Mouse (Mus musculus) stomach, postnatal 0 days (tissue): ENCODE data around the gene Sh3pxd2b. TPM values are rescaled to one million over a fixed set of nuclear protein-coding genes. Genes with fewer than 3 reads are reported as not detected.
A peak's percentile ranks its signal among the peaks of the same experiment; 100 is the strongest.
"Not testable (repeated sequence)": the region's sequence is repeated elsewhere in the genome, so short reads cannot be mapped to it uniquely, and the experiment has no call there.

Source experiments
- ATAC-seq: fragments of 200-750 bp; cut with Nextera tagmentation; 2 replicates; pipeline ENCODE4 v1.8.0; 2017; ENCODE audit not compliant: low FRiP score, low TSS enrichment
- DNase-seq: peaks from one replicate; pipeline ENCODE4 v3.0.0-alpha.2; 2016; ENCODE audit warnings: low spot score
- H3K27ac ChIP-seq: fragments of 300-500 bp; sonication (generic); replicated peaks from 2 replicates; pipeline ENCODE4 v1.5.1; 2014; ENCODE audit warnings: mild to moderate bottlenecking, control low read depth
- H3K27me3 ChIP-seq: fragments of 300-500 bp; sonication (generic); 2 replicates; pipeline ENCODE4 v1.6.1; 2014; ENCODE audit warnings: low read length; ENCODE audit not compliant: control insufficient read depth, insufficient read depth
- H3K36me3 ChIP-seq: fragments of 300-500 bp; sonication (generic); 2 replicates; pipeline ENCODE4 v1.6.1; 2014; ENCODE audit warnings: low read length, mixed read lengths; ENCODE audit not compliant: control insufficient read depth, insufficient read depth
- H3K4me1 ChIP-seq: fragments of 300-500 bp; sonication (generic); replicated peaks from 2 replicates; pipeline ENCODE4 v1.6.1; 2014; ENCODE audit warnings: antibody characterized with exemption; ENCODE audit not compliant: control insufficient read depth, insufficient read depth
- H3K4me2 ChIP-seq: fragments of 300-500 bp; sonication (generic); replicated peaks from 2 replicates; pipeline ENCODE4 v1.6.1; 2014; ENCODE audit warnings: low read depth, mild to moderate bottlenecking, control low read depth, moderate library complexity
- H3K4me3 ChIP-seq: fragments of 300-500 bp; sonication (generic); 2 replicates; pipeline ENCODE4 v1.5.1; 2014; ENCODE audit warnings: low read depth, low read length, control low read depth
- H3K9ac ChIP-seq: fragments of 300-500 bp; sonication (generic); 2 replicates; pipeline ENCODE4 v1.6.1; 2014; ENCODE audit warnings: mild to moderate bottlenecking, low read length, control low read depth, mixed read lengths
- H3K9me3 ChIP-seq: fragments of 300-500 bp; sonication (generic); 2 replicates; pipeline ENCODE4 v1.6.1; 2016; ENCODE audit warnings: low read length; ENCODE audit not compliant: control insufficient read depth
- CTCF ChIP-seq: IDR thresholded peaks from 2 replicates; pipeline ENCODE4 v1.5.1; 2016; ENCODE audit warnings: antibody characterized with exemption, low read depth, mild to moderate bottlenecking, moderate library complexity
- EP300 ChIP-seq: optimal IDR thresholded peaks from 2 replicates; pipeline ENCODE3; 2016; ENCODE audit warnings: antibody characterized with exemption
- WGBS: fragments of 180-500 bp; shearing (Covaris S2); extraction: QIAGEN DNeasy Blood & Tissue Kit; methylation state at CpG from one replicate; pipeline ENCODE4 v1.1.7; 2014; 5-methylcytosine and 5-hydroxymethylcytosine counted together
- polyA plus RNA-seq: library from polyadenylated mRNA; unstranded; fragments of >200 nt; fragmentation: Nextera tagmentation; extraction: Ambion mirVana; gene quantifications from 2 replicates; pipeline ENCODE4 v1.2.1, GENCODE M21; 2015

Sh3pxd2b gene
- polyA plus RNA-seq: 4.8 and 5.0 TPM in 2 replicates

DNA sequence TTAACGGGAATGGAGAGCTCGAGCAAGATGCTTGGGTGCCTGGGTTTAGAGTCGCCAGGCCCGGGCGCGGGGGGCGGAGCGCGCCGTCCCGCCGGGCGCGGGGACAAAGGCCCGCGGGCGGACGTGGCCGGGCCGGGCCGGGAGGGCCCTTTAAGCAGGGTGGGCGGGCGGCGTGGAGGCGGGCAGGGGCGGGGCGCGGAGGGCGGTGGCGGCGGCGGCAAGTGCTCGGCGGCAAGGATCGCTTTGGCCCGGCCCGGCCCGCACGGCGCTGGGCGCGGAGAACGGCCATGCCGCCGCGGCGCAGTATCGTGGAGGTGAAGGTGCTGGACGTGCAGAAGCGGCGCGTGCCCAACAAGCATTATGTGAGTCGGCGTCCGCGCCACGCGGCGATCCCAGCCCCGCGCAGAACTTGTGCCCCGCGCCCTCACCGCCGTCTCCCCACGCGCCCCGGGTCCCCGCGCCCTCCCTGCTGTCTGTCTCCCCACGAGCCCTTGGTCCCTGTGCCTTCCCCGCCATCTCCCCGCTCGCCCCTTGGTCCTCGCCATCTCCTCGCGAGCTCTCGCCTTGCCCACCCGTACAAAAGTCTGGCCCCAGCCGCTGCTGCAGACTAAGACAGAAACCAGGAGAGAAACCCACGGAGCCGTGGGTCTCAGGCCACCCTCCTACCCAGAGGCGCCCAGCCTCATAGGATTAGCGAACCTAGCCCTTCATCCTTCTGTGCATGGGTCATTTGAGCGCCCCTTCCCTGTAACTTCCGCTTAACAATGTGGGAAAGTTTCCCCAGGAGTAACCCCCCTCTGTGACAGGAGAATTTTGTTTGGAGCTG is at the start of gene Sh3pxd2b:
Gene Sh3pxd2b, plus strand, starts transcription at position 214 of the 826 bp plus-strand sequence.
- WGBS: under 1% methylated on average over 44 of the region's 86 CpGs
- Histone ChIP-seq H3K9ac (peak within 1 kb of the TSS; percentile 90), H3K4me3 (peak within 1 kb of the TSS; percentile 86), H3K36me3 (0 out of 2 replicates have a peak, but pooled peaks cover 4% of the 10 kb centered on the region), H3K4me2 (peak within 1 kb of the TSS; percentile 88), H3K27ac (peak within 1 kb of the TSS; percentile 88), H3K4me1 (peaks cover 6% of the 10 kb centered on the region), H3K27me3 (no peaks in the 10 kb centered on the region), H3K9me3 (no peaks in the 10 kb centered on the region)
- DNase-seq: peak; percentile 87
- peak; percentile 63 for ATAC-seq
- TF ChIP-seq EP300: no peak

DNA sequence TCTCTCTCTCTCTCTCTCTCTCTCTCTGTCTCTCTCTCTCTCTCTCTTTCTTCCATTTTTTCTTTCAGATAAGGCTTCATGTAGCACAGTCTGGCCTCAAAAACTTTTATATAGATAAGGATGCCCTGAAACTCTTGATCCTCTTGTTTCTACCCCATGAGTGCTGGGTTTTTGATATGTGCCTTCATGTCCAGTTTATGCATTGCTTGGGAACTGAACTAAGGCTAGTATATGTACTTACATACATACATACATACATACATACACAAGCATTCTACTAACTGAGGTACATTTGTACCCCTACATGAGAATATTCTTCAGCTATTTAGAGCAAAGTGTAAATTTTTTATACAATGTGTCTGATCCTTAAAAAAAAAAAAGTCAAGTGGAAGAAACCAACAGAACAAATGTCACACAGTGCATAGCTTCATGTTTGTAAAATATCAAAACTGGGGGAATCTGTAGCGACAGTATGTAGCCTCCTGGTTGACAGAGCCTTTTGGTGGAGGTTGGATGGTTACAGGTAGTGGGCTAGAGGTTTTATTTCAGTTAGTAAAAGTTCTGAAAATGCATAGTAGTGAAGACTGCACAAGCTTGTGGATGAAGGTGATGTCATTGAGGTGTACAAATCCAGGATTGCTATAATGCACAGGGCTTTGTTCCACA is 49.6 kb upstream of the Sh3pxd2b start:
- Histone ChIP-seq H3K27me3 (no peaks in the 10 kb centered on the region), H3K4me3 (no peak overlapping the region), H3K4me1 (no peaks in the 10 kb centered on the region), H3K27ac (no peak overlapping the region), H3K9ac (no peak overlapping the region), H3K9me3 (no peaks in the 10 kb centered on the region), H3K36me3 (no peaks in the 10 kb centered on the region), H3K4me2 (no peak overlapping the region)
- no peak for DNase-seq
- WGBS: 82% methylated on average over 1 of the region's 1 CpGs
- no peak for TF ChIP-seq EP300
- ATAC-seq: no peak

DNA sequence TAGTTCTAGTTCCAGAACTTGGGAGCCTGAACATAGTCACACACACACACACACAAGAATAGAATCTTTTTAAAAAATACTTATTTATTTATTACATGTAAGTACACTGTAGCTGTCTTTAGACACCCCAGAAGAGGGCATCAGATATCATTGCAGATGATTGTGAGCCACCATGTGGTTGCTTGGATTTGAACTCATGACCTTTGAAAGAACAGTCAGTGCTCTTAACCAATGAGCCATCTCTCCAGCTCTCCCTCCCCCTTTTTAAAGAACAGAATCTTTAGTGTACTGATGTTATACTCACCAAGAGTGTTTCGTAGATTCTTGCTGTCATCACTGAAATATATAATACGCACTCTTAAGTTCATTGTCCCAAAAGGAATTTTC is 49.1 kb upstream of the Sh3pxd2b start:
- DNase-seq: no peak

DNA sequence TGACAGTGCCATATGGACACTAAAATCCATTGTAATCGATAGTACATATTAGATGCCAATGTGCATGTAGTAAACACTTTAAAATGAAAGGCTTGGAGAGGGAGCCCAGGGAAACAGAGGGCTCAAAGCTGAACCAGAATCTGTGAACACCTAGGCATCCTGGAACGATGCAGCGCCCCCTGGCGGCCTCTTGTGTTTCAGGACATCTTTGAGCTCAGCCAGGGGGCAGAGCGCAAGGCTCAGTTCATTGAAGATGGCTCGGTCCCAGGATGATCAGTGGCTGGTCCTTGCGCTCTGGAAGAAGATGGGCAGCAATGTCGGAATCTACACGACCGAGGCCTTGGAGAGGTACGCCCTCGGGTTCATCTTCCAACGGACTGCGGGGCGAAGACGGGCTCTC is 47.8 kb upstream of the Sh3pxd2b start, which contains the start of gene Hbq1a:
Gene Hbq1a, plus strand, starts transcription at position 205 of the 400 bp plus-strand sequence.
- TF ChIP-seq CTCF: peak; percentile 87
- H3K9me3 ChIP-seq, H3K27me3 ChIP-seq, H3K9ac ChIP-seq, H3K36me3 ChIP-seq, H3K4me1 ChIP-seq, H3K27ac ChIP-seq, H3K4me3 ChIP-seq: not testable (repeated sequence)
- peak within 1 kb of the TSS; percentile 27; the same call in 1 of the 2 replicates for H3K4me2 ChIP-seq
- peak; percentile 48 for DNase-seq
- WGBS: 9% methylated on average over 16 of the region's 16 CpGs
- peak; percentile 62 for ATAC-seq

More for the DNA sequence above, 49.1 kb upstream of the Sh3pxd2b start:
- no peak for ATAC-seq
- Histone ChIP-seq H3K27ac (no peak overlapping the region), H3K27me3 (no peaks in the 10 kb centered on the region), H3K4me2 (no peak overlapping the region), H3K36me3 (no peaks in the 10 kb centered on the region), H3K4me1 (no peaks in the 10 kb centered on the region), H3K9ac (no peak overlapping the region), H3K4me3 (no peak overlapping the region), H3K9me3 (no peaks in the 10 kb centered on the region)
- WGBS: 93% methylated on average over 2 of the region's 2 CpGs
- no peak for TF ChIP-seq CTCF
- no peak for TF ChIP-seq EP300

DNA sequence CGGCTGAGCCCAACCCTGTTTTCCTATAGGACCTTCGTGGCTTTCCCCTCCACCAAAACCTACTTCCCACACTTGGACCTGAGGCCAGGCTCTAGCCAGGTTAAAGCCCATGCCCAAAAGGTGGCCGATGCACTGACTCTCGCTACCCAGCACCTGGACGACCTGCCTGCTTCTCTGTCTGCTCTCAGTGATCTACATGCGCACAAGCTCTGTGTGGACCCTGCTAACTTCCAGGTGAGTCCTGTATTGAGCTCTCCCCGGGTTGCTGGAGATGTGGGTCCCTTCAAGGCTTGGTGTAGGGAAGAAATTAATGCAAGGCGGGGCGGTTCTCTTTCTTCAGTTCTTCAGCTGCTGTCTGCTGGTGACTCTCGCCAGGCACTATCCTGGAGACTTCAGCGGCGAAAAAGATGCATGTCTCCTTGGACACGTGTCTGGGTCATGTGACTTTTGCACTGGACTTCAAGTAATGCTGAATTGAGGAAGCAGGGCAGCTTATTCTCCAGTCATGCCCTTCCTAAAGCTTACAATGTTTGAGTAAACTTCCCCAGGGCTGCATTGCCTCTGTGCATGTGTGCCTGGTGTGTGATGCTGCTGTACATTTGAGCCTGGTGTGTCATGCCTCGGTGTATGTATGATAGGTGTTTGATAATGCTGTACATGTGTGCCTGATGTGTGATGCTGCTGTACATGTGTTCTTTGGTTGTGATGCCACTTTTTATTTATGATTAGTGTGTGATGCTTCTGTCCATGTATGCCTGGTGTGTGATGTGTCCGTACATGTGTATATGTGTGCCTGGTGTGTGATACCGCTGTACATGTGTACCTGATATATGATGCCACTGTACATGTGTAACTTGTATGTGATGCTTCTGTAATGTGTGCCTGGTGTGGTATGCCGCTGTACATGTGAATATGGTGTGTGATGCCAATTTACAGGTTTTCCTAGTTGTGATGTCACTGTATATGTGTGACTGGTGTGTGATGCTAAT is 47.0 kb upstream of the Sh3pxd2b start:
- Histone ChIP-seq H3K9me3 (no peaks in the 10 kb centered on the region), H3K4me3 (no peak overlapping the region), H3K27me3 (no peaks in the 10 kb centered on the region), H3K36me3 (no peaks in the 10 kb centered on the region), H3K4me1 (no peaks in the 10 kb centered on the region), H3K9ac (no peak overlapping the region), H3K27ac (no peak overlapping the region), H3K4me2 (peak overlapping the region; percentile 27; the same call in 1 of the 2 replicates)
- WGBS: 53% methylated on average over 14 of the region's 17 CpGs
- ATAC-seq: 0 out of 2 replicates have a peak, but pooled peaks have one; percentile 11
- TF ChIP-seq CTCF: no peak
- TF ChIP-seq EP300: no peak
- DNase-seq: no peak
